Mouse (Mus musculus): ENCODE results near the gene Ly6g6f.

GRCm38 (mm10) chr17:35079778-35080177, 5.6 kb downstream of the Ly6g6f start:
- TF ChIP-seq GATA1 (IDR thresholded peaks at IDR 0.05; ENCODE audit: borderline replicate concordance, low read length), result no peak
- no peak for TF ChIP-seq FLI1 (IDR thresholded peaks at IDR 0.05; ENCODE audit: low read length)

All from megakaryocyte, embryonic 14.5 days (primary cell).